Mouse (Mus musculus) urinary bladder, postnatal 10 days (tissue): ENCODE measurements around the gene Zc3h15.
"Not testable (repeated sequence)": the region's sequence is repeated elsewhere in the genome, so short reads cannot be mapped to it uniquely, and the experiment has no call there.

ENCODE experiments used
- DNase-seq: peaks from one replicate; pipeline ENCODE4 v3.0.0; 2022; ENCODE audit warnings: low spot score

Gene Zc3h15

GRCm38 (mm10) chr2:83644276-83645252 is at the start of gene Zc3h15:
Gene Zc3h15, plus strand, starts transcription at chr2:83644435.
- peak; percentile 61 for DNase-seq

- DNase-seq: no peak
These were observed 23.5 kb upstream of the Zc3h15 start for GRCm38 (mm10) chr2:83620558-83621367.

GRCm38 (mm10) chr2:83621511-83621910 is 22.7 kb upstream of the Zc3h15 start:
- DNase-seq: no peak

- DNase-seq: no peak
These were observed 21.4 kb upstream of the Zc3h15 start for GRCm38 (mm10) chr2:83622792-83623191.

GRCm38 (mm10) chr2:83624045-83624444 is 20.2 kb upstream of the Zc3h15 start:
- no peak for DNase-seq

GRCm38 (mm10) chr2:83625226-83626108 is 18.8 kb upstream of the Zc3h15 start:
- DNase-seq: peak; percentile 27

- DNase-seq: no peak
These were observed 17.4 kb upstream of the Zc3h15 start for GRCm38 (mm10) chr2:83626881-83627280.

- DNase-seq: no peak
These were observed 16.7 kb upstream of the Zc3h15 start for GRCm38 (mm10) chr2:83627495-83627894.

- DNase-seq: no peak
These were observed 16.3 kb upstream of the Zc3h15 start for GRCm38 (mm10) chr2:83627932-83628331.

- DNase-seq: no peak
These were observed 2.2 kb upstream of the Zc3h15 start for GRCm38 (mm10) chr2:83641993-83642392.

- no peak for DNase-seq
These were observed 4.7 kb downstream of the Zc3h15 start for GRCm38 (mm10) chr2:83648916-83649315.

- no peak for DNase-seq
These were observed 8.4 kb downstream of the Zc3h15 start for GRCm38 (mm10) chr2:83652606-83653005.

- DNase-seq: no peak
These were observed 15.0 kb downstream of the Zc3h15 start for GRCm38 (mm10) chr2:83659279-83659678.

GRCm38 (mm10) chr2:83660114-83660513 is 15.9 kb downstream of the Zc3h15 start:
- DNase-seq: no peak

- DNase-seq: no peak
These were observed 17.1 kb downstream of the Zc3h15 start for GRCm38 (mm10) chr2:83661351-83661750.

- DNase-seq: not testable (repeated sequence)
These were observed 20.8 kb downstream of the Zc3h15 start for GRCm38 (mm10) chr2:83665051-83665450.

- no peak for DNase-seq
These were observed 23.2 kb downstream of the Zc3h15 start for GRCm38 (mm10) chr2:83667430-83667829.

GRCm38 (mm10) chr2:83668052-83668451 is 23.8 kb downstream of the Zc3h15 start:
- DNase-seq: no peak

GRCm38 (mm10) chr2:83669988-83670387 is 25.8 kb downstream of the Zc3h15 start:
- DNase-seq: no peak

GRCm38 (mm10) chr2:83671843-83672242 is 27.6 kb downstream of the Zc3h15 start:
- no peak for DNase-seq

GRCm38 (mm10) chr2:83673067-83673466 is 28.8 kb downstream of the Zc3h15 start:
- DNase-seq: no peak

- no peak for DNase-seq
These were observed 29.6 kb downstream of the Zc3h15 start for GRCm38 (mm10) chr2:83673843-83674242.
